Mouse (Mus musculus): ENCODE measurements around the gene Fam83g. TPM values are rescaled to one million over a fixed set of nuclear protein-coding genes. Genes with fewer than 3 reads are reported as not detected.

Gene Fam83g
- polyA plus RNA-seq, 1 experiment from 2014 or later: 0.13 TPM

DNA sequence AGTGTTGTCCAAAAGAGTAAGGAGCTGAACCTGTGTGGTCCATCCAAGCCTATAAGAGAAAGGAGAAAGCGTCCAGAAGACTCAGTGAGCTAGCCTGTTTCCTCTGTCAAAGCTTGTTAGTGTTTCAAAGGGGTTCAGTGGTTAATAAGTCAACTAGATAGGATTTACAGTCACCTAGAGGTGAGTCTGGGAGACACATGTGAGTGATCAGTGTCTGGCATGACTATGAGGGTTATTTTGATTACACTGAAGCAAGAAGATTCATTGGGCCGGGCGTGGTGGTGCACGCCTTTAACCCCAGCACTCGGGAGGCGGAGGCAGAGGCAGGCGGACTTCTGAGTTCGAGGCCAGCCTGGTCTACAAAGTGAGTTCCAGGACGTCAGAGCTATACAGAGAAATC is 61.9 kb downstream of the Fam83g start:
- no peak for ATAC-seq (ENCODE audit: low FRiP score)
- H3K27ac ChIP-seq: no peak overlapping the region
- H3K4me2 ChIP-seq: no peak overlapping the region
- no peaks in the 10 kb centered on the region for H3K27me3 ChIP-seq
- peaks cover 84% of the 10 kb centered on the region for H3K36me3 ChIP-seq
- H3K9me3 ChIP-seq: no peaks in the 10 kb centered on the region
- H3K4me1 ChIP-seq (replicated peaks): no peaks in the 10 kb centered on the region; the same call in 1 of the 2 replicates
- no peak overlapping the region for H3K9ac ChIP-seq
- H3K4me3 ChIP-seq: no peak overlapping the region
- WGBS: 96% methylated on average over 9 of the region's 9 CpGs

DNA sequence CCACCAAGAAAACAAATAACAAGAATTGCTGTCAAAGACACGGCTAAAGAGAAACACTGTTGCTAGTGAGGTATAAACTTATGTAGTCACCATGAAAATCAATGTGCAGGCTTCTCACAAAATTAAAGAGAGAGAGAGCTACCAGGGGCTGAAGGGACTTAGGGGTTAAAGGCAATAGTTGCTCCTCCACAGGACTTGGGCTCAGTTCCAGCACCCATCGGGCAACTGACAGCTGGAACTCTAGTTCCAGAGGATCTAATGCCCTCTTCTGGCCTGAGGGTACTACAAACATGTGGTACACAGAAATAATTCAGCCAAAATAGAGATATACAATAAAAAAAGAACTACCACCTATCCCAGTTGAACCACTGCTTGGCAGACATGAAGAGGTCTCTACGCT is 63.3 kb downstream of the Fam83g start:
- Histone ChIP-seq H3K36me3 (peaks cover 86% of the 10 kb centered on the region), H3K4me3 (no peak overlapping the region), H3K27ac (no peak overlapping the region), H3K9ac (no peak overlapping the region), H3K27me3 (no peaks in the 10 kb centered on the region), H3K4me2 (no peak overlapping the region), H3K4me1 (replicated peaks) (no peaks in the 10 kb centered on the region; the same call in 1 of the 2 replicates), H3K9me3 (no peaks in the 10 kb centered on the region)
- WGBS: 73% methylated on average over 3 of the region's 3 CpGs
- no peak for ATAC-seq (ENCODE audit: low FRiP score)

DNA sequence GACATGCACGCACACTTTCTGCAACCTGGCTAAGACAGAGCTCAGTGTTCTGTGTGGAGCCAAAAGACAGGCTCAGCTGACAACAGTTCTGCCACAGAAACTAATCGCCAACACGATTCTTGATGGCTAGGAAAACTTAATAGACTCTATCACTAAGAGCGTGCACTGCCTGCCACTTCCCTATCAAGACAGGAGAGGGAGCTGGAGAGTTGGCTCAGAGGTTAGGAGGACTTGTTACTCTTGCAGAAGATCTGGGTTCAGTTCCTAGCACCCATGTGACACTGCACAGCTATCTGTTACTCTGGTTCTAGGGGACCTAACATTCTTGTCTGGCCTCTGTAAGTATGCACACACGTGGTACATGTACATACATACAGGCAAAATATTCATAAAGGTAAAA is 67.7 kb downstream of the Fam83g start:
- Histone ChIP-seq H3K4me2 (no peak overlapping the region), H3K4me3 (no peak overlapping the region), H3K27ac (no peak overlapping the region), H3K9ac (no peak overlapping the region), H3K27me3 (no peaks in the 10 kb centered on the region), H3K36me3 (peaks cover 84% of the 10 kb centered on the region), H3K9me3 (no peaks in the 10 kb centered on the region), H3K4me1 (replicated peaks) (no peaks in the 10 kb centered on the region; the same call in 1 of the 2 replicates)
- 83% methylated on average over 5 of the region's 5 CpGs for WGBS
- ATAC-seq (ENCODE audit: low FRiP score): no peak

DNA sequence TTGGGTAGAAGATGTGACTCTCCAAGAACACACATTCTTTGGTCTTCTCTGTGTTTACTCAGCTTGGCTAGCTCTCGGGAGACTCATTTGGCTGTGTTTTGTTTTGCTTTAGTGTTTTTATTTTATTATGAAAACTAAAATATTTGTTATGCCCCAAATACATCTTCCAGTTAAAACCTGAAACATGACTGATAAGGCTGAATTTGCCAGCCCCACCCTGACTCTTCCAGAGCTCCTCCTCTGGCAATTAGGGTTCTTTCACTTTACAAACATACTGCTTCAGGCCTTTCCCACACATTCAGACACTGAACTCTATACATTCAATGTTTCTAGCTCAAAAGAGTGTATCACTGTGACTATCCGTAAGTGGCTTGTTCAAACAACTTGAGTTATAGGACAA is 73.3 kb downstream of the Fam83g start:
- no peak overlapping the region for H3K4me2 ChIP-seq
- H3K9me3 ChIP-seq: no peaks in the 10 kb centered on the region
- H3K27me3 ChIP-seq: no peaks in the 10 kb centered on the region
- peaks cover 24% of the 10 kb centered on the region for H3K4me1 ChIP-seq (replicated peaks)
- H3K27ac ChIP-seq: no peak overlapping the region
- no peak for ATAC-seq (ENCODE audit: low FRiP score)
- no peak overlapping the region for H3K9ac ChIP-seq
- no peak overlapping the region for H3K4me3 ChIP-seq
- peaks cover 43% of the 10 kb centered on the region for H3K36me3 ChIP-seq
- WGBS: 85% methylated on average over 2 of the region's 2 CpGs

Other genes starting within 250 kb of the Fam83g start
- gene Rnf112, start 230.0 kb upstream of the Fam83g start, polyA plus RNA-seq (2015; fragmentation: Nextera tagmentation; extraction: Ambion mirVana): 12.2 and 13.6 TPM in 2 replicates
- 60.5 and 77.1 TPM in 2 replicates for gene Mfap4, start 198.7 kb upstream of the Fam83g start, polyA plus RNA-seq (2015; fragmentation: Nextera tagmentation; extraction: Ambion mirVana)
- gene Mapk7, start 189.7 kb upstream of the Fam83g start, polyA plus RNA-seq (2015; fragmentation: Nextera tagmentation; extraction: Ambion mirVana): 78.3 and 82.6 TPM in 2 replicates
- 41.0 and 43.4 TPM in 2 replicates for gene B9d1, start 178.9 kb upstream of the Fam83g start, polyA plus RNA-seq (2015; fragmentation: Nextera tagmentation; extraction: Ambion mirVana)
- 48.1 and 56.5 TPM in 2 replicates for gene Epn2, start 104.4 kb upstream of the Fam83g start, polyA plus RNA-seq (2015; fragmentation: Nextera tagmentation; extraction: Ambion mirVana)
- 10.2 and 11.0 TPM in 2 replicates for gene Grap, start 30.8 kb upstream of the Fam83g start, polyA plus RNA-seq (2015; fragmentation: Nextera tagmentation; extraction: Ambion mirVana)
- gene Slc5a10, start 36.7 kb downstream of the Fam83g start, polyA plus RNA-seq (2015; fragmentation: Nextera tagmentation; extraction: Ambion mirVana): not detected in 2 replicates
- 54.3 and 55.8 TPM in 2 replicates for gene Prpsap2, start 78.0 kb downstream of the Fam83g start, polyA plus RNA-seq (2015; fragmentation: Nextera tagmentation; extraction: Ambion mirVana)
- gene Ulk2, start 171.0 kb downstream of the Fam83g start, polyA plus RNA-seq (2015; fragmentation: Nextera tagmentation; extraction: Ambion mirVana): 32.9 and 34.7 TPM in 2 replicates
- 14.1 and 14.4 TPM in 2 replicates for gene Akap10, start 246.2 kb downstream of the Fam83g start, polyA plus RNA-seq (2015; fragmentation: Nextera tagmentation; extraction: Ambion mirVana)

Data from hindbrain, embryonic 13.5 days (tissue).